Mouse (Mus musculus) kidney, adult 8-10 months (tissue): ENCODE data around the gene Edar.
"Not testable (repeated sequence)": the region's sequence is repeated elsewhere in the genome, so short reads cannot be mapped to it uniquely, and the experiment has no call there.

Source experiments
- DNase-seq, 2 experiments: peaks; one replicate each; pipeline ENCODE4 v3.0.0; 2022

Gene Edar

GRCm38 (mm10) chr10:58675533-58675932, at the start of gene Edar:
Edar (minus strand) TSS chr10:58675654.
- peak; percentile 68 to 74 for DNase-seq

GRCm38 (mm10) chr10:58718110-58718509, 42.7 kb upstream of the Edar start, which contains the start of gene Gm17542:
Gm17542 (minus strand) TSS chr10:58718210.
- DNase-seq, result not testable (repeated sequence)

- DNase-seq, result no peak
These were observed 39.3 kb upstream of the Edar start for GRCm38 (mm10) chr10:58714789-58715148.

- DNase-seq, result no peak
These were observed 38.7 kb upstream of the Edar start for GRCm38 (mm10) chr10:58713855-58714788.

- DNase-seq, result no peak
These were observed 37.8 kb upstream of the Edar start for GRCm38 (mm10) chr10:58713225-58713624.

- DNase-seq, result no peak
These were observed 33.6 kb upstream of the Edar start for GRCm38 (mm10) chr10:58709021-58709420.

GRCm38 (mm10) chr10:58700578-58700977, 25.1 kb upstream of the Edar start:
- DNase-seq, result no peak

- no peak for DNase-seq
These were observed 24.7 kb upstream of the Edar start for GRCm38 (mm10) chr10:58700160-58700559.

- no peak for DNase-seq
These were observed 23.5 kb upstream of the Edar start for GRCm38 (mm10) chr10:58698955-58699354.

GRCm38 (mm10) chr10:58691051-58691450, 15.6 kb upstream of the Edar start:
- DNase-seq, result no peak

GRCm38 (mm10) chr10:58679298-58679697, 3.8 kb upstream of the Edar start:
- no peak for DNase-seq

GRCm38 (mm10) chr10:58673278-58674061, 2.0 kb downstream of the Edar start:
- DNase-seq, result peak; percentile 43 to 78

- DNase-seq, result no peak
These were observed 2.7 kb downstream of the Edar start for GRCm38 (mm10) chr10:58672557-58673277.

GRCm38 (mm10) chr10:58663868-58664267, 11.6 kb downstream of the Edar start:
- peak; percentile 20 to 27 for DNase-seq

GRCm38 (mm10) chr10:58663417-58663816, 12.0 kb downstream of the Edar start:
- DNase-seq, result no peak

- no peak for DNase-seq
These were observed 16.0 kb downstream of the Edar start for GRCm38 (mm10) chr10:58659268-58659986.

- peak; percentile 39 to 44 for DNase-seq
These were observed 17.7 kb downstream of the Edar start for GRCm38 (mm10) chr10:58657731-58658130.

- no peak for DNase-seq
These were observed 21.8 kb downstream of the Edar start for GRCm38 (mm10) chr10:58653679-58654078.

GRCm38 (mm10) chr10:58652418-58653394, 22.7 kb downstream of the Edar start:
- DNase-seq, result peak; percentile 16 to 53

GRCm38 (mm10) chr10:58652045-58652417, 23.4 kb downstream of the Edar start:
- DNase-seq, result no peak
